Mouse (Mus musculus): ENCODE results near the gene Cela2a. TPM values are rescaled to one million over a fixed set of nuclear protein-coding genes. Genes with fewer than 3 reads are reported as not detected.

The Cela2a gene
- total RNA-seq, 2 experiments from 2014 or later: not detected

GRCm38 (mm10) chr4:141859351-141859750 is 33.4 kb upstream of the Cela2a start:
- no peak for DNase-seq (ENCODE audit: extremely low spot score in 1 of 2, low spot score in 1 of 2)

GRCm38 (mm10) chr4:141858501-141858900 is 32.5 kb upstream of the Cela2a start:
- no peak for DNase-seq (ENCODE audit: extremely low spot score in 1 of 2, low spot score in 1 of 2)

- peak; percentile 89 to 94 for DNase-seq (ENCODE audit: extremely low spot score in 1 of 2, low spot score in 1 of 2)
Measured at GRCm38 (mm10) chr4:141857422-141857930, 31.5 kb upstream of the Cela2a start.

- DNase-seq (ENCODE audit: extremely low spot score in 1 of 2, low spot score in 1 of 2): peak in 1 of 2 experiments; percentile 85
Measured at GRCm38 (mm10) chr4:141853437-141853836, 27.5 kb upstream of the Cela2a start.

- DNase-seq (ENCODE audit: extremely low spot score in 1 of 2, low spot score in 1 of 2): no peak
Measured at GRCm38 (mm10) chr4:141845999-141846398, 20.0 kb upstream of the Cela2a start, which contains the start of gene Ctrc. Gene Ctrc (minus strand): TSS chr4:141846359.

- no peak for DNase-seq (ENCODE audit: extremely low spot score in 1 of 2, low spot score in 1 of 2)
Measured at GRCm38 (mm10) chr4:141834536-141835095, 8.7 kb upstream of the Cela2a start.

GRCm38 (mm10) chr4:141833911-141834310 is 8.0 kb upstream of the Cela2a start:
- no peak for DNase-seq (ENCODE audit: extremely low spot score in 1 of 2, low spot score in 1 of 2)

GRCm38 (mm10) chr4:141831361-141831760 is 5.4 kb upstream of the Cela2a start:
- no peak for DNase-seq (ENCODE audit: extremely low spot score in 1 of 2, low spot score in 1 of 2)

GRCm38 (mm10) chr4:141830381-141830780 is 4.4 kb upstream of the Cela2a start:
- DNase-seq (ENCODE audit: extremely low spot score in 1 of 2, low spot score in 1 of 2): no peak

- DNase-seq (ENCODE audit: extremely low spot score in 1 of 2, low spot score in 1 of 2): no peak
Measured at GRCm38 (mm10) chr4:141828177-141828576, 2.2 kb upstream of the Cela2a start.

- no peak for DNase-seq (ENCODE audit: extremely low spot score in 1 of 2, low spot score in 1 of 2)
Measured at GRCm38 (mm10) chr4:141827401-141827800, 1.4 kb upstream of the Cela2a start.

GRCm38 (mm10) chr4:141822979-141823378 is 3.0 kb downstream of the Cela2a start:
- no peak for DNase-seq (ENCODE audit: extremely low spot score in 1 of 2, low spot score in 1 of 2)

GRCm38 (mm10) chr4:141822089-141822488 is 3.9 kb downstream of the Cela2a start:
- peak in 1 of 2 experiments; percentile 30 for DNase-seq (ENCODE audit: extremely low spot score in 1 of 2, low spot score in 1 of 2)

GRCm38 (mm10) chr4:141821178-141821577 is 4.8 kb downstream of the Cela2a start:
- no peak for DNase-seq (ENCODE audit: extremely low spot score in 1 of 2, low spot score in 1 of 2)

GRCm38 (mm10) chr4:141819316-141819715 is 6.6 kb downstream of the Cela2a start:
- no peak for DNase-seq (ENCODE audit: extremely low spot score in 1 of 2, low spot score in 1 of 2)

- no peak for DNase-seq (ENCODE audit: extremely low spot score in 1 of 2, low spot score in 1 of 2)
Measured at GRCm38 (mm10) chr4:141818861-141819260, 7.1 kb downstream of the Cela2a start.

GRCm38 (mm10) chr4:141817706-141818105 is 8.3 kb downstream of the Cela2a start:
- DNase-seq (ENCODE audit: extremely low spot score in 1 of 2, low spot score in 1 of 2): no peak

- peak in 1 of 2 experiments; percentile 19 for DNase-seq (ENCODE audit: extremely low spot score in 1 of 2, low spot score in 1 of 2)
Measured at GRCm38 (mm10) chr4:141816776-141817655, 8.9 kb downstream of the Cela2a start.

- no peak for DNase-seq (ENCODE audit: extremely low spot score in 1 of 2, low spot score in 1 of 2)
Measured at GRCm38 (mm10) chr4:141816267-141816666, 9.7 kb downstream of the Cela2a start.

- no peak for DNase-seq (ENCODE audit: extremely low spot score in 1 of 2, low spot score in 1 of 2)
Measured at GRCm38 (mm10) chr4:141811375-141811774, 14.6 kb downstream of the Cela2a start.

GRCm38 (mm10) chr4:141810975-141811374 is 15.0 kb downstream of the Cela2a start:
- DNase-seq (ENCODE audit: extremely low spot score in 1 of 2, low spot score in 1 of 2): no peak

All from layer of hippocampus, postnatal 25 days (tissue).